Mouse (Mus musculus): ENCODE measurements around the gene Man1c1. TPM values are rescaled to one million over a fixed set of nuclear protein-coding genes. Genes with fewer than 3 reads are reported as not detected.

Gene Man1c1
- polyA plus RNA-seq, 1 experiment from 2014 or later, result 2.3 TPM

GRCm38 (mm10) chr4:134586126-134586525, 118.0 kb downstream of the Man1c1 start:
- H3K36me3 ChIP-seq (replicated peaks), result 0 out of 2 replicates have a peak, but pooled peaks cover 3% of the 10 kb centered on the region
- no peak for DNase-seq (ENCODE audit: extremely low spot score, low spot score)
- no peak overlapping the region for H3K27ac ChIP-seq
- H3K9me3 ChIP-seq, result no peaks in the 10 kb centered on the region
- H3K4me3 ChIP-seq, result no peak overlapping the region
- H3K4me1 ChIP-seq, result peaks cover 20% of the 10 kb centered on the region
- WGBS, result 92% methylated on average over 7 of the region's 7 CpGs
- no peaks in the 10 kb centered on the region for H3K27me3 ChIP-seq (ENCODE audit: poor library complexity, severe bottlenecking)

- Histone ChIP-seq H3K27ac (no peak overlapping the region), H3K9me3 (no peaks in the 10 kb centered on the region), H3K4me1 (peaks cover 37% of the 10 kb centered on the region), H3K27me3 (ENCODE audit: poor library complexity, severe bottlenecking) (peaks cover 7% of the 10 kb centered on the region; the same call in 1 of the 2 replicates), H3K36me3 (replicated peaks) (no peaks in the 10 kb centered on the region), H3K4me3 (no peak overlapping the region)
- no peak for DNase-seq (ENCODE audit: extremely low spot score, low spot score)
- WGBS, result 77% methylated on average over 3 of the region's 3 CpGs
These were observed 120.6 kb downstream of the Man1c1 start for GRCm38 (mm10) chr4:134583513-134583912.

GRCm38 (mm10) chr4:134581365-134581764, 122.7 kb downstream of the Man1c1 start:
- DNase-seq (ENCODE audit: extremely low spot score, low spot score), result no peak
- Histone ChIP-seq H3K27me3 (ENCODE audit: poor library complexity, severe bottlenecking) (peaks cover 7% of the 10 kb centered on the region; the same call in 1 of the 2 replicates), H3K27ac (peak overlapping the region; percentile 51), H3K9me3 (no peaks in the 10 kb centered on the region), H3K4me3 (no peak overlapping the region), H3K36me3 (replicated peaks) (no peaks in the 10 kb centered on the region), H3K4me1 (peaks cover 31% of the 10 kb centered on the region)
- 68% methylated on average over 8 of the region's 8 CpGs for WGBS

DNA sequence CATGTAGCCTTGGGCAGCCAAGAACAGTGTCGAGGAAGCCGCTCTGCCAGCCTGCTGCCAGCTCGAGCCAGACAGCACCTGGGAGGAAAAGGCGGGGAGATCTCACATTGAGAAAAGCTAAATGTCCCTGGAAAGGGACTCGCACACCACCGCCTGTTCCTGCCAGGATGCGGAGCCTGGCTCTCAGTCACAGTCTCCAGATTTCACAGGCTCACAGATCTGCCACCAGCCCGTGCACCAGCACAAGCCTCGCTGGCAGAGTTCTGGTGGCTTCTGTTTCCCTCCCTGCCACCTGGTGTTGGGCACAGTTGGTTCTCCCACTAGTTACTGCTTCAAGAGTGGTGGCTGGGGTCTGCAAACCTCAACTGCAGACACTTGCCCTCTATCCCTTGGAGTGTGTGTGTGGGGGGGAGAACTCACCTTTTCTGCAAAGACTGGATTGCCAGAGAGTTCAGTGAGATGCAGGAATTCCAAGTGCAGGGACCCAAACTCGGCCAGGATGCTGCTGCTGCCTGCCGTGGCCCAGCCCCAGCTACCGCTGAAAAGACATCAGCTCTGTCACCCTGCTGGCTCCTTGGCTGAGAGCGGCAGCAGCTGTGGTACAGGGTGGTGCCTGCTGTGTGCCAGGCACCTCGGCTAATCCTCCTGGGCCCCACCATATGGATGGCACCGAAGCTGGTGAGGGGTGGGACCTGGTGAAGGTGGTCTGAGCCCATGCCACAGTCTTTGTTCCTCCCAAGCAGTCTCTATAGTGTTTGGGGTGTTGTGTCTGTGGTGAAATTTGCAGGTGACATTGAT, 123.5 kb downstream of the Man1c1 start:
- Histone ChIP-seq H3K4me3 (no peak overlapping the region), H3K36me3 (replicated peaks) (no peaks in the 10 kb centered on the region), H3K27ac (peak overlapping the region; percentile 45), H3K27me3 (ENCODE audit: poor library complexity, severe bottlenecking) (peaks cover 7% of the 10 kb centered on the region; the same call in 1 of the 2 replicates), H3K4me1 (peaks cover 33% of the 10 kb centered on the region), H3K9me3 (no peaks in the 10 kb centered on the region)
- WGBS, result 84% methylated on average over 15 of the region's 15 CpGs
- no peak for DNase-seq (ENCODE audit: extremely low spot score, low spot score)

DNA sequence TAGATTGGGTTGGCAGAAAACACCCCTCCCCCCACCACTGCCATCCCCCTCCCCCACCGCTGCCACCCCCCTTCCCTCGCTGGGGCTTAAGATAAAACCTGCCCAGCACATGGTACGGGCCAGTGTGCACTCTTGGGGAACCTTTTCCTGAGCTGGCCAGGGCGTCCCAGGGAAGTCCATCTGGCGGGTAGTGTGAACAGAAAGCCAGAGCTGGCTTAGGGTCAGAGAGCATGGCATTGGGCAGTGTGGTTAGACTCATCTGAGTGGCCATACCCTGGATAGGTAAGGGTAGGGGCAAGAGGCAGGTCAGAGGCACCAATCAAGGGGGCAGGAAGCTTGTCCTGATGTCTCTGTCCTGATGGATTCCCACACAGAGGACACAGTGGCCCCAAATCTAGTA, 124.5 kb downstream of the Man1c1 start:
- Histone ChIP-seq H3K4me3 (no peak overlapping the region), H3K4me1 (peaks cover 38% of the 10 kb centered on the region), H3K27ac (peak overlapping the region; percentile 62), H3K9me3 (no peaks in the 10 kb centered on the region), H3K36me3 (replicated peaks) (peaks cover 3% of the 10 kb centered on the region; the same call in 1 of the 2 replicates), H3K27me3 (ENCODE audit: poor library complexity, severe bottlenecking) (peaks cover 7% of the 10 kb centered on the region; the same call in 1 of the 2 replicates)
- WGBS, result 32% methylated on average over 5 of the region's 5 CpGs
- no peak for DNase-seq (ENCODE audit: extremely low spot score, low spot score)

GRCm38 (mm10) chr4:134579212-134579611, 124.9 kb downstream of the Man1c1 start:
- H3K27me3 ChIP-seq (ENCODE audit: poor library complexity, severe bottlenecking), result peaks cover 7% of the 10 kb centered on the region; the same call in 1 of the 2 replicates
- 0 out of 2 replicates have a peak overlapping the region, but pooled peaks have one; percentile 6 for H3K4me3 ChIP-seq
- DNase-seq (ENCODE audit: extremely low spot score, low spot score), result no peak
- H3K27ac ChIP-seq, result peak overlapping the region; percentile 62
- peaks cover 38% of the 10 kb centered on the region for H3K4me1 ChIP-seq
- peaks cover under 1% of the 10 kb centered on the region; the same call in 1 of the 2 replicates for H3K9me3 ChIP-seq
- 23% methylated on average over 11 of the region's 11 CpGs for WGBS
- peaks cover 7% of the 10 kb centered on the region; the same call in 1 of the 2 replicates for H3K36me3 ChIP-seq (replicated peaks)

- Histone ChIP-seq H3K36me3 (replicated peaks) (peaks cover 8% of the 10 kb centered on the region; the same call in 1 of the 2 replicates), H3K27ac (0 out of 2 replicates have a peak overlapping the region, but pooled peaks have one; percentile 62), H3K4me3 (no peak overlapping the region), H3K27me3 (ENCODE audit: poor library complexity, severe bottlenecking) (peaks cover 7% of the 10 kb centered on the region; the same call in 1 of the 2 replicates), H3K4me1 (peaks cover 38% of the 10 kb centered on the region), H3K9me3 (peaks cover 6% of the 10 kb centered on the region; the same call in 1 of the 2 replicates)
- 71% methylated on average over 5 of the region's 5 CpGs for WGBS
- no peak for DNase-seq (ENCODE audit: extremely low spot score, low spot score)
These were observed 125.7 kb downstream of the Man1c1 start for GRCm38 (mm10) chr4:134578407-134578806.

DNA sequence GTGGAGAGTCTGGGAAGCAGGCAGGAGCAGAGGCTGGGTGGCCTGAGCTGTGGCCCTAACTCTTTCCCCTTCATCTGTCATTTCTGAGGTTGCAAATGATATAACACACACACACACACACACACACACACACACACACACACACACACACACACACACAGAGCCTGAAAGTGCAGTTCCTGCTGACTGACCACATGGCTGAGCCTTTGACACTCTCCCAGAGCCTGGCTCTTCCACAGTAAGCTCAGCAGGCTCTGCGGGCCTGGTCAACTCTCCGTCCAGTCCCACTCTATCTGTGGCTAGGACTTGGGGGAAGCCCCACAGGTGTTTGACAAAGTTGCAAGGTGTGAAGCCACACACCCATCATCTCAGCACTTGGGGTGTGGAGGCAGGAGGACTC, 126.8 kb downstream of the Man1c1 start:
- Histone ChIP-seq H3K27ac (no peak overlapping the region), H3K27me3 (ENCODE audit: poor library complexity, severe bottlenecking) (peaks cover 7% of the 10 kb centered on the region; the same call in 1 of the 2 replicates), H3K9me3 (peaks cover 6% of the 10 kb centered on the region; the same call in 1 of the 2 replicates), H3K36me3 (replicated peaks) (peaks cover 8% of the 10 kb centered on the region; the same call in 1 of the 2 replicates), H3K4me3 (no peak overlapping the region), H3K4me1 (peaks cover 38% of the 10 kb centered on the region)
- WGBS, result 88% methylated on average over 2 of the region's 2 CpGs
- DNase-seq (ENCODE audit: extremely low spot score, low spot score), result no peak

GRCm38 (mm10) chr4:134575486-134575885, 128.6 kb downstream of the Man1c1 start:
- no peak for DNase-seq (ENCODE audit: extremely low spot score, low spot score)
- H3K36me3 ChIP-seq (replicated peaks), result peaks cover 8% of the 10 kb centered on the region; the same call in 1 of the 2 replicates
- H3K4me3 ChIP-seq, result no peak overlapping the region
- WGBS, result 68% methylated on average over 11 of the region's 11 CpGs
- peaks cover 6% of the 10 kb centered on the region; the same call in 1 of the 2 replicates for H3K9me3 ChIP-seq
- peaks cover 27% of the 10 kb centered on the region for H3K4me1 ChIP-seq
- H3K27me3 ChIP-seq (ENCODE audit: poor library complexity, severe bottlenecking), result peaks cover 3% of the 10 kb centered on the region; the same call in 1 of the 2 replicates
- H3K27ac ChIP-seq, result peak overlapping the region; percentile 35; the same call in 1 of the 2 replicates

DNA sequence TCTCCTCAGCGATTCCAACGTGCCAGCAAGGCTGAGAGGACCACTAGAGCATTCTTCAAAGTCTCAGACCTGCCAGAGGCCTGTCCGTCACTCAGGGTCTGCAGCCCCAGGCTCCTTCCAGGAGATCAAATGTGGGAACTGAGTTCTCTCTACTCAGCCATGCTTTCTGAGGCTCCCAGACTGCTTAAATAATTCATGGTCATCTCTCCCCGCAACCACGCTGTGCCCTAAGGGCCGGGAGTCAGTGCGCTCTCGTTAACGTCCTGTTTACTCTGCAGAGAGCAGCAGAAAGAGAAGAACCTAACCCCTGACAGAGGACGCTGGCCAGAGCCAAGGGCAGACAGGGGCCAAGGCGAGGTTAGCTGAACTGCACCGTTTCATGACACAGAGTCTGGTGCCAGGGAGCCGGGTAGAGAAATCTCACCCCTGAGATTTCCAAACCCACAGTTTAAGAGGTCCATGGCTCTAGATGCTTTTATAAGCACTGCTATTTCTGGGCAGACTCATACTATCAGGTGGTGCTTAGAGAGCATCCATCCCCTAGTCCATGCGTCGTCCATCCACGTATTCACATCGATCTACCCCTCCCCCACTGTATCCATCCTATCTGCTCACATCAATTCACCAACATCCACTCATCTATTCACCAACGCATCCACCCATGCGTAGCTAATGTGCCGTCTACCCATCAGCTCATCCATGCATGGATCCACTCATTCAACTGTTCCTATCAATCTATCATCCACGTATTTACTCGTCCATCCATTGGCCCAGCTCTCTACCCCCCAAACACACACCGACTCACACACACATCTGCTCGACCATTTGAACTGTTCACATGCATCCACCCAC, 131.4 kb downstream of the Man1c1 start:
- peaks cover 6% of the 10 kb centered on the region; the same call in 1 of the 2 replicates for H3K9me3 ChIP-seq
- H3K4me1 ChIP-seq, result peaks cover 12% of the 10 kb centered on the region
- peaks cover 12% of the 10 kb centered on the region for H3K36me3 ChIP-seq (replicated peaks)
- WGBS, result 88% methylated on average over 24 of the region's 24 CpGs
- H3K4me3 ChIP-seq, result no peak overlapping the region
- no peak overlapping the region for H3K27ac ChIP-seq
- DNase-seq (ENCODE audit: extremely low spot score, low spot score), result no peak
- H3K27me3 ChIP-seq (ENCODE audit: poor library complexity, severe bottlenecking), result peaks cover 15% of the 10 kb centered on the region; the same call in 1 of the 2 replicates

DNA sequence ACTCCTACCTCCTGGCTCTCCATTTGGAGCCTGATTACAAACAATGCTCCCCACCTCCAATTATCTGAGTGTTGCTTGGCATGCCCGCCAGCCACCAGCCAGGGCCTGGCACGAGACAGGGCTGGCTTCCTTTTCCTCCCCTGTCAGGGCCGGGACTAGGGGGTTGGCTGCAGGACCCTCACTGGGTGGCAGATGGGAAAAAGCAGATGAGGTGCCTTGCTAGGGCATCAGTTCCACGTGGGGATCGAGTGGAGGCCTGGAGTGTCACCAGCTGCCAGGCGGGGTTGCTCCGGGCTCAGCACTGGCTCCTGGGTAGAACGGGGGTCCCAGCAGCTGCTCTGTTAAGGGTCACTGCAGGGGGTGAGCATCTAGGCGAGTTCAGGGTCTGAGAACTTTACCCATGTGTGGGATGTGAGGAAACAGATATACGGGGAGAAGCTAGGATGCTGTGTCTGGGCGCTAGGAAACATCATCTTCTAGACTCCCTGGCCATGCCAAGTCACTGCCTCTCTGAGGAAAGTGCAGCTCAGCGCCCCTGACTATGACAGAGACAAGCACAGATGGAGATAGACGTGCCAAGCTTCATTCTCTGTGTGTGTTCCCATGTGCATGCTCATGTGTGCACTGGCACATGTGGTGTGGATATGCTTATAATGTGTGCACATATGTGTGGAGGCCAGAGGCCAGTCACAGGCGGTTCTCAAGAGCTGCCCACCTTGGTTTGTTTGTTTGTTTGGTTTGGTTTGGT, 133.2 kb downstream of the Man1c1 start:
- Histone ChIP-seq H3K27ac (peak overlapping the region; percentile 32; the same call in 1 of the 2 replicates), H3K9me3 (peaks cover 6% of the 10 kb centered on the region; the same call in 1 of the 2 replicates), H3K36me3 (replicated peaks) (peaks cover 20% of the 10 kb centered on the region), H3K27me3 (ENCODE audit: poor library complexity, severe bottlenecking) (peaks cover 19% of the 10 kb centered on the region; the same call in 1 of the 2 replicates), H3K4me1 (peaks cover 18% of the 10 kb centered on the region), H3K4me3 (no peak overlapping the region)
- no peak for DNase-seq (ENCODE audit: extremely low spot score, low spot score)
- WGBS, result 81% methylated on average over 14 of the region's 14 CpGs

All from forebrain, embryonic 10.5 days (tissue).